Mouse (Mus musculus) MEL (cell line): ENCODE measurements around the gene Apol11b. TPM values are rescaled to one million over a fixed set of nuclear protein-coding genes. Genes with fewer than 3 reads are reported as not detected.

Source experiments
- DNase-seq: peaks from one replicate; pipeline ENCODE4 v3.0.0; 2011; ENCODE audit warnings: low read depth, low spot score
- H3K27ac ChIP-seq: 2 replicates; pipeline ENCODE4 v1.5.1; 2012; ENCODE audit warnings: low read depth, mild to moderate bottlenecking, control low read depth, low read length, moderate library complexity; ENCODE audit not compliant: control insufficient read depth
- H3K27me3 ChIP-seq, 2 experiments: fragments of 150-350 bp in 1 of 2; sonication (generic) in 1 of 2; 2 replicates each; pipeline ENCODE4 v1.6.1; 2012; ENCODE audit warnings: low read length in 2 of 2, mild to moderate bottlenecking in 2 of 2, improper control_type of control experiment in 1 of 2, moderate library complexity in 1 of 2; ENCODE audit not compliant: insufficient read depth in 2 of 2, control insufficient read depth in 1 of 2
- H3K36me3 ChIP-seq, 2 experiments: 2 replicates each; pipeline ENCODE4 v1.6.1; 2012 to 2014; ENCODE audit warnings: low read length in 2 of 2, improper control_type of control experiment in 1 of 2, inconsistent platforms in 1 of 2, mild to moderate bottlenecking in 1 of 2; ENCODE audit not compliant: insufficient read depth in 2 of 2, control insufficient read depth in 1 of 2
- H3K4me1 ChIP-seq, 2 experiments: fragments of 150-350 bp in 1 of 2; sonication (generic) in 1 of 2; 2 replicates each; pipeline ENCODE4 v1.6.1; 2012; ENCODE audit warnings: low read length in 2 of 2, improper control_type of control experiment in 1 of 2, mild to moderate bottlenecking in 1 of 2; ENCODE audit not compliant: insufficient read depth in 2 of 2, control insufficient read depth in 1 of 2
- H3K4me3 ChIP-seq, 2 experiments: fragments of 150-350 bp in 1 of 2; sonication (generic) in 1 of 2; 2 replicates each; pipeline ENCODE4 v1.5.1; 2012; ENCODE audit warnings: low read depth in 2 of 2, low read length in 2 of 2, mild to moderate bottlenecking in 2 of 2, moderate library complexity in 2 of 2, control low read depth in 1 of 2, improper control_type of control experiment in 1 of 2; ENCODE audit not compliant: control insufficient read depth in 1 of 2, insufficient read depth in 1 of 2
- H3K79me2 ChIP-seq: 2 replicates; pipeline ENCODE4 v1.6.1; 2012; ENCODE audit warnings: mild to moderate bottlenecking, low read length, moderate library complexity; ENCODE audit not compliant: control insufficient read depth, poor library complexity, insufficient read depth
- H3K9ac ChIP-seq: 2 replicates; pipeline ENCODE4 v1.6.1; 2012; ENCODE audit warnings: low read depth, mild to moderate bottlenecking, control low read depth, low read length, moderate library complexity; ENCODE audit not compliant: control insufficient read depth, poor library complexity, severe bottlenecking
- H3K9me3 ChIP-seq: fragments of 150-350 bp; sonication (generic); replicated peaks from 2 replicates; pipeline ENCODE4 v1.6.1; 2012; ENCODE audit warnings: mild to moderate bottlenecking, low read length, improper control_type of control experiment, moderate library complexity; ENCODE audit not compliant: insufficient read depth
- BHLHE40 ChIP-seq: IDR thresholded peaks from 2 replicates; pipeline ENCODE4 v1.6.1; 2012; ENCODE audit warnings: low read depth, mild to moderate bottlenecking, inconsistent platforms, low read length, improper control_type of control experiment, borderline replicate concordance
- CHD2 ChIP-seq: IDR thresholded peaks from 2 replicates; pipeline ENCODE4 v1.6.1; 2011; ENCODE audit warnings: low read length, improper control_type of control experiment
- ELF1 ChIP-seq: IDR thresholded peaks from 2 replicates; pipeline ENCODE4 v1.6.1; 2014; ENCODE audit warnings: low read depth, mild to moderate bottlenecking, inconsistent platforms, low read length, improper control_type of control experiment, moderate library complexity
- EP300 ChIP-seq, 2 experiments: IDR thresholded peaks; 2 replicates each; pipeline ENCODE4 v1.6.1; 2011; ENCODE audit warnings: improper control_type of control experiment in 2 of 2, low read length in 2 of 2, low read depth in 1 of 2, mild to moderate bottlenecking in 1 of 2
- GABPA ChIP-seq: IDR thresholded peaks from 2 replicates; pipeline ENCODE4 v1.6.1; 2012; ENCODE audit warnings: low read depth, mild to moderate bottlenecking, inconsistent platforms, low read length, improper control_type of control experiment, moderate library complexity
- HCFC1 ChIP-seq: IDR thresholded peaks from 2 replicates; pipeline ENCODE4 v1.6.1; 2012; ENCODE audit warnings: low read depth, mild to moderate bottlenecking, inconsistent platforms, low read length, improper control_type of control experiment, moderate library complexity
- MYC ChIP-seq: IDR thresholded peaks from 2 replicates; pipeline ENCODE4 v1.6.1; 2011; ENCODE audit warnings: low read depth, mild to moderate bottlenecking, low read length, improper control_type of control experiment, moderate library complexity
- NELFE ChIP-seq: IDR thresholded peaks from 2 replicates; pipeline ENCODE4 v1.6.1; 2011; ENCODE audit warnings: low read depth, low read length, improper control_type of control experiment
- POLR2A ChIP-seq, 2 experiments: IDR thresholded peaks; 2 replicates each; pipeline ENCODE4 v1.6.1; 2011 to 2012; ENCODE audit warnings: low read length in 2 of 2, mild to moderate bottlenecking in 2 of 2, control low read depth in 1 of 2, improper control_type of control experiment in 1 of 2, low read depth in 1 of 2, moderate library complexity in 1 of 2; ENCODE audit not compliant: control insufficient read depth in 1 of 2, insufficient read depth in 1 of 2, poor library complexity in 1 of 2
- POLR2AphosphoS2 ChIP-seq: IDR thresholded peaks from 2 replicates; pipeline ENCODE4 v1.6.1; 2011; ENCODE audit warnings: low read length, improper control_type of control experiment
- POLR2AphosphoS5 ChIP-seq: IDR thresholded peaks from 2 replicates; pipeline ENCODE4 v1.6.1; 2012; ENCODE audit warnings: low read depth, borderline replicate concordance, mild to moderate bottlenecking, inconsistent platforms, low read length, moderate library complexity, mixed read lengths
- RAD21 ChIP-seq: IDR thresholded peaks from 2 replicates; pipeline ENCODE4 v1.6.1; 2011; ENCODE audit warnings: mild to moderate bottlenecking, low read depth, low read length, improper control_type of control experiment
- RCOR1 ChIP-seq: IDR thresholded peaks from 2 replicates; pipeline ENCODE4 v1.6.1; 2012; ENCODE audit warnings: low read depth, mild to moderate bottlenecking, inconsistent platforms, low read length, improper control_type of control experiment
- SIN3A ChIP-seq: IDR thresholded peaks from 2 replicates; pipeline ENCODE4 v1.6.1; 2012; ENCODE audit warnings: low read length, improper control_type of control experiment, inconsistent platforms
- SMC3 ChIP-seq: IDR thresholded peaks from 2 replicates; pipeline ENCODE4 v1.6.1; 2011; ENCODE audit warnings: low read depth, low read length, improper control_type of control experiment
- TAL1 ChIP-seq: IDR thresholded peaks from 2 replicates; pipeline ENCODE4 v1.6.1; 2012; ENCODE audit warnings: mild to moderate bottlenecking, inconsistent platforms, low read length, moderate library complexity, mixed read lengths
- TBP ChIP-seq: IDR thresholded peaks from 2 replicates; pipeline ENCODE4 v1.8.0; 2011; ENCODE audit warnings: low read depth, low read length, improper control_type of control experiment
- USF2 ChIP-seq, 2 experiments: IDR thresholded peaks; 2 replicates each; pipeline ENCODE4 v1.6.1; 2011 to 2012; ENCODE audit warnings: improper control_type of control experiment in 2 of 2, low read length in 2 of 2, borderline replicate concordance in 1 of 2, inconsistent platforms in 1 of 2, low read depth in 1 of 2, mild to moderate bottlenecking in 1 of 2; ENCODE audit not compliant: insufficient read depth in 1 of 2
- ZMIZ1 ChIP-seq: IDR thresholded peaks from 2 replicates; pipeline ENCODE4 v1.6.1; 2012; ENCODE audit warnings: low read depth, mild to moderate bottlenecking, inconsistent platforms, low read length, improper control_type of control experiment, moderate library complexity
- polyA plus RNA-seq, 2 experiments: library from polyadenylated mRNA; stranded (reverse) in 1 of 2; unstranded in 1 of 2; fragments of >175 nt in 1 of 2; fragments of >200 nt in 1 of 2; gene quantifications; 2 replicates each; pipeline versions ENCODE4 v1.2.1 to v1.2.4; 2012; ENCODE audit warnings: low replicate concordance in 2 of 2, low read depth in 1 of 2; ENCODE audit not compliant: insufficient read length in 2 of 2, insufficient read depth in 1 of 2, missing spikeins in 1 of 2
- total RNA-seq: library from RNA; depleted of rRNA; stranded (reverse); fragments of 300-350 nt; gene quantifications from 2 replicates; pipeline ENCODE4 v1.2.3, GENCODE M21; 2012

Gene Apol11b
- total and polyA plus RNA-seq, 3 experiments = 0.39 to 1.3 TPM; not detected in 1

- Histone ChIP-seq H3K36me3 (no peaks in the 10 kb centered on the region), H3K4me1 (no peaks in the 10 kb centered on the region), H3K9me3 (no peaks in the 10 kb centered on the region), H3K27me3 (no peaks in the 10 kb centered on the region), H3K9ac (no peak overlapping the region), H3K4me3 (no peak overlapping the region), H3K27ac (no peak overlapping the region), H3K79me2 (no peaks in the 10 kb centered on the region)
- DNase-seq = no peak
- no peak for TF ChIP-seq POLR2AphosphoS5
- no peak for TF ChIP-seq TAL1
- TF ChIP-seq BHLHE40 = no peak
- no peak for TF ChIP-seq POLR2AphosphoS2
These were observed 49.5 kb downstream of the Apol11b start for GRCm38 (mm10) chr15:77593557-77593956.

GRCm38 (mm10) chr15:77590881-77591280 is 52.2 kb downstream of the Apol11b start:
- no peaks in the 10 kb centered on the region for H3K27me3 ChIP-seq
- no peaks in the 10 kb centered on the region for H3K36me3 ChIP-seq
- H3K9me3 ChIP-seq = no peaks in the 10 kb centered on the region
- DNase-seq = no peak
- no peak overlapping the region for H3K4me3 ChIP-seq
- H3K27ac ChIP-seq = no peak overlapping the region
- H3K79me2 ChIP-seq = no peaks in the 10 kb centered on the region
- no peak overlapping the region for H3K9ac ChIP-seq
- TF ChIP-seq RAD21 (no peak), GABPA (no peak), HCFC1 (no peak), RCOR1 (no peak), SMC3 (no peak), TAL1 (no peak), ZMIZ1 (no peak), USF2 (IDR thresholded peaks at IDR 0.05; ENCODE audit: borderline replicate concordance in 1 of 2, insufficient read depth in 1 of 2, low read depth in 1 of 2, low read length in 2 of 2) (no peak), CHD2 (no peak), ELF1 (no peak), NELFE (no peak), SIN3A (no peak), TBP (no peak), EP300 (IDR thresholded peaks at IDR 0.05; ENCODE audit: low read depth in 1 of 2, low read length in 2 of 2) (no peak), MYC (no peak), POLR2A (IDR thresholded peaks at IDR 0.05; ENCODE audit: control insufficient read depth in 1 of 2, insufficient read depth in 1 of 2, low read depth in 1 of 2, low read length in 2 of 2, poor library complexity in 1 of 2) (no peak)
- no peaks in the 10 kb centered on the region for H3K4me1 ChIP-seq
